Mouse (Mus musculus): Measurements from ENCODE around the gene C1ql2. TPM values are rescaled to one million over a fixed set of nuclear protein-coding genes. Genes with fewer than 3 reads are reported as not detected.

The C1ql2 gene
- polyA plus RNA-seq (2015; fragmentation: Nextera tagmentation; extraction: Ambion mirVana), result 17.9 and 21.7 TPM in 2 replicates

DNA sequence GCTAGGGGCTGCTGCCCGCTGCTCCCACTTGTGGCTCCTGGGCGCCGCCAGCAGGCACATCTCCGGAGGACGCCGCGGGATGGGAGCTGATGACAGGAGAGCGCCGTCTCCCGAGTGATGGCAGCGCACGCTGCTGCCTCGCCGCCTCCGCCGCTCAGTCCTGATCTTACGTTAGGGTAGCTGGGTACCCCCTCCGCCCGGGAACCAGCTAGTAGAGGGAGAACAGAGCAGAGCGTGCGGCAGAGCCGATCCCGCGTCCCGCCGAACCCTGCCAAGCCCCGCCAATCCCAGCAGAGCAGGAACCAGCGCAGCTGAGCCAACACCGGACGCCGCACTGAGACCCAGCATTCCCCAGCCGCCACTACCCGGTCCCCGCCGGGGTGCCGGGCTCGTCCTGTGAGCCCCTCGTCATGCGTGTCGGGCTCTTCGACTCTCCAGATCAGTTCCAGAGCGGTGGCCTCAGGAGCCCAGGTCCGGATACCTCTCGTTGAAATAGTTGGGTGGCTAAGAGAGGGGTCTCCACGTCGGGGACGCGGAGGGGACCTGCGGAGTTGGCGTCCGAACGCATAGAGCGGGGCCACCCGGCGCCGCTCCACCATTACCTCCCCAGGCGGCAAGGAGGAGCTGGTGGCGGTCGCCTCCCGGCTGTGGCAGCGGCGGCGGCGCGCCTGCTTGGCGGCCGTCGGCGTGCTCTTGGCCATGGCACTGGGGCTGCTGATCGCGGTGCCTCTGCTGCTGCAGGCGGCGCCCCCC lies at the start of gene C1ql2:
C1ql2 (plus strand) TSS at position 164 of the 753 bp plus-strand sequence.
- peak within 1 kb of the TSS; percentile 63 for H3K4me2 ChIP-seq
- no peaks in the 10 kb centered on the region for H3K9me3 ChIP-seq
- H3K27me3 ChIP-seq (replicated peaks), result peaks cover 75% of the 10 kb centered on the region
- peak within 1 kb of the TSS; percentile 40 for H3K4me3 ChIP-seq
- under 1% methylated on average over 73 of the region's 73 CpGs for WGBS
- H3K27ac ChIP-seq, result no peak within 1 kb of the TSS
- peak within 1 kb of the TSS; percentile 12; the same call in 1 of the 2 replicates for H3K9ac ChIP-seq
- H3K4me1 ChIP-seq, result peaks cover 28% of the 10 kb centered on the region
- ATAC-seq (replicated peaks), result peak; percentile 81
- H3K36me3 ChIP-seq (replicated peaks), result no peaks in the 10 kb centered on the region

DNA sequence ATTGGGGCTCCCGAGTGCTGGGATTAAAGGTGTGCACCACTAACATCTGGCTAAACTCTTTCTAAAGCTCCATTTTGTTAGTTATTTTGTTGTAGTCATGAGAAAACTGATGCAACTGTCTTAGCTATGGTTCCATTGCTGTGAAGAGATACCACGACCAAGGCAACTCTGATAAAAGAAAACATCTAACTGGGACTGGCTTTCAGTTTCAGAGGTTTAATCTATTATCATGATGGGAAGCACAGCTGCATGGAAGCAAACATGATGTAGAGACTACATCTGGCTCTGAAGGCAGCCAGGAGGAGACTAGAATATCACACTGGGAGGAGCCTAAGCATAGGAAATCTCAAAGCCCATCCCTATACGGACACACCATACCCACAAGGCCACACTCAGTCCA lies 48.7 kb upstream of the C1ql2 start:
- WGBS, result 85% methylated on average over 3 of the region's 3 CpGs
- H3K9me3 ChIP-seq, result no peaks in the 10 kb centered on the region
- H3K4me3 ChIP-seq, result no peak overlapping the region
- no peaks in the 10 kb centered on the region for H3K36me3 ChIP-seq (replicated peaks)
- no peaks in the 10 kb centered on the region for H3K27me3 ChIP-seq (replicated peaks)
- H3K9ac ChIP-seq, result no peak overlapping the region
- no peak overlapping the region for H3K27ac ChIP-seq
- H3K4me1 ChIP-seq, result no peaks in the 10 kb centered on the region
- no peak overlapping the region for H3K4me2 ChIP-seq
- no peak for ATAC-seq (replicated peaks)

DNA sequence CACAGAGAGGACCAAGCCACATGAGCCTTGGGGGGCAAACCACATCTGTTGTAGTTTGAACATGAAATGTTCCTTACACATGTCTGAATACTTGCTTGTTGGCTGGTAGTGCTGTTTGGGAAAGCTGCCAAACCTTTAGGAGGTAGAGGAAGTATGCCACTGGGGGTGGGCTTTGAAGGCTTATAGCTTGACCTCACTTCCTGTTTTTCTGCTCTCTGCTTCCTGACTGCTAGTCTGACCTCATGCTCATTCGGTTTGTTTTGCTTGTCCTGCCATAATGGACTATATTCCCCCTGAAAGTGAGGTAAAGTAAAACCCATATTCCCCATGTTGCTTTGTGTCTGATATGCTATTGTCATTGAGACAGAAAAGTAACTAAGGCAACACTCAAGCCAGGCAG lies 46.6 kb upstream of the C1ql2 start:
- Histone ChIP-seq H3K9me3 (no peaks in the 10 kb centered on the region), H3K9ac (no peak overlapping the region), H3K4me3 (no peak overlapping the region), H3K36me3 (replicated peaks) (no peaks in the 10 kb centered on the region), H3K27me3 (replicated peaks) (no peaks in the 10 kb centered on the region), H3K27ac (no peak overlapping the region), H3K4me2 (no peak overlapping the region), H3K4me1 (no peaks in the 10 kb centered on the region)
- WGBS, result 70% methylated on average over 1 of the region's 1 CpGs
- no peak for ATAC-seq (replicated peaks)

- WGBS, result 96% methylated on average over 2 of the region's 2 CpGs
- Histone ChIP-seq H3K27me3 (replicated peaks) (no peaks in the 10 kb centered on the region), H3K4me1 (no peaks in the 10 kb centered on the region), H3K4me2 (no peak overlapping the region), H3K9me3 (no peaks in the 10 kb centered on the region), H3K36me3 (replicated peaks) (no peaks in the 10 kb centered on the region), H3K4me3 (no peak overlapping the region), H3K27ac (no peak overlapping the region), H3K9ac (no peak overlapping the region)
- no peak for ATAC-seq (replicated peaks)
Measured at GRCm38 (mm10) chr1:120296936-120297335, 43.4 kb upstream of the C1ql2 start.

- Histone ChIP-seq H3K36me3 (replicated peaks) (no peaks in the 10 kb centered on the region), H3K4me2 (no peak overlapping the region), H3K27me3 (replicated peaks) (no peaks in the 10 kb centered on the region), H3K27ac (no peak overlapping the region), H3K4me1 (no peaks in the 10 kb centered on the region), H3K9ac (no peak overlapping the region), H3K4me3 (no peak overlapping the region), H3K9me3 (no peaks in the 10 kb centered on the region)
- WGBS, result 67% methylated on average over 2 of the region's 2 CpGs
- ATAC-seq (replicated peaks), result no peak
Measured at GRCm38 (mm10) chr1:120305801-120306200, 34.6 kb upstream of the C1ql2 start.

- Histone ChIP-seq H3K27ac (no peak overlapping the region), H3K36me3 (replicated peaks) (no peaks in the 10 kb centered on the region), H3K4me1 (no peaks in the 10 kb centered on the region), H3K9ac (no peak overlapping the region), H3K4me2 (no peak overlapping the region), H3K4me3 (no peak overlapping the region), H3K27me3 (replicated peaks) (no peaks in the 10 kb centered on the region), H3K9me3 (no peaks in the 10 kb centered on the region)
- WGBS, result 61% methylated on average over 16 of the region's 16 CpGs
- peak; percentile 55 for ATAC-seq (replicated peaks)
Measured at GRCm38 (mm10) chr1:120321270-120322021, 18.9 kb upstream of the C1ql2 start.

- no peak overlapping the region for H3K4me3 ChIP-seq
- ATAC-seq (replicated peaks), result no peak
- H3K4me2 ChIP-seq, result no peak overlapping the region
- H3K27ac ChIP-seq, result no peak overlapping the region
- H3K36me3 ChIP-seq (replicated peaks), result no peaks in the 10 kb centered on the region
- no peak overlapping the region for H3K9ac ChIP-seq
- H3K27me3 ChIP-seq (replicated peaks), result no peaks in the 10 kb centered on the region
- H3K9me3 ChIP-seq, result no peaks in the 10 kb centered on the region
- H3K4me1 ChIP-seq, result no peaks in the 10 kb centered on the region
- 94% methylated on average over 5 of the region's 5 CpGs for WGBS
Measured at GRCm38 (mm10) chr1:120323131-120323561, 17.2 kb upstream of the C1ql2 start.

- WGBS, result 17% methylated on average over 6 of the region's 6 CpGs
- Histone ChIP-seq H3K27me3 (replicated peaks) (no peaks in the 10 kb centered on the region), H3K4me3 (no peak overlapping the region), H3K4me2 (no peak overlapping the region), H3K9me3 (no peaks in the 10 kb centered on the region), H3K36me3 (replicated peaks) (no peaks in the 10 kb centered on the region), H3K4me1 (no peaks in the 10 kb centered on the region), H3K9ac (no peak overlapping the region), H3K27ac (no peak overlapping the region)
- ATAC-seq (replicated peaks), result no peak
Measured at GRCm38 (mm10) chr1:120327714-120328113, 12.7 kb upstream of the C1ql2 start.

DNA sequence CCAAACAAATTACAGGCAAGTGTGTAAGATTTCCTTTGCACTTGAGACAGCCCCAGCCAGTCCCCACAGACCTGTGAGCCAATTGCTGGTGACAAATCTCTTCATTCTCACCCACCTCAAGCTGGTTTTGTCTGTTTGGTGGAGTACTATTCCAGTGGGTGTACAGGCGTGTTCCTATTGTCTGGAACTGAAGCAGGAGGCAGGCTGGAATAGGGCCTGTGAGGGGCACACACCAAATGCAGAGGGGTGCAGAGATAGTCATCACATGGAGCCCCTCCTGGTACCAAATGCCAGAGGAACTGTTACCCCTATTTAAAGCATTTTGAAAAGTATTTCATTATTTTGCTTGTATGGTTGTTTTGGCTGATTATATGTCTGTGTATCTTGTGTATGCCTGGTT lies 12.2 kb upstream of the C1ql2 start:
- Histone ChIP-seq H3K9me3 (no peaks in the 10 kb centered on the region), H3K27me3 (replicated peaks) (no peaks in the 10 kb centered on the region), H3K4me3 (no peak overlapping the region), H3K36me3 (replicated peaks) (no peaks in the 10 kb centered on the region), H3K27ac (no peak overlapping the region), H3K4me1 (no peaks in the 10 kb centered on the region), H3K4me2 (no peak overlapping the region), H3K9ac (no peak overlapping the region)
- 50% methylated on average over 1 of the region's 1 CpGs for WGBS
- ATAC-seq (replicated peaks), result no peak; the same call in 1 of the 2 replicates

GRCm38 (mm10) chr1:120331841-120332240 lies 8.5 kb upstream of the C1ql2 start:
- Histone ChIP-seq H3K4me1 (no peaks in the 10 kb centered on the region), H3K36me3 (replicated peaks) (no peaks in the 10 kb centered on the region), H3K9me3 (no peaks in the 10 kb centered on the region), H3K4me3 (no peak overlapping the region), H3K27me3 (replicated peaks) (peaks cover 8% of the 10 kb centered on the region; the same call in 1 of the 2 replicates), H3K9ac (no peak overlapping the region), H3K4me2 (no peak overlapping the region), H3K27ac (no peak overlapping the region)
- no peak for ATAC-seq (replicated peaks)
- WGBS, result 40% methylated on average over 6 of the region's 6 CpGs

- Histone ChIP-seq H3K4me1 (peaks cover 28% of the 10 kb centered on the region), H3K9me3 (no peaks in the 10 kb centered on the region), H3K4me3 (no peak overlapping the region), H3K9ac (no peak overlapping the region), H3K36me3 (replicated peaks) (no peaks in the 10 kb centered on the region), H3K27ac (no peak overlapping the region), H3K27me3 (replicated peaks) (peaks cover 63% of the 10 kb centered on the region), H3K4me2 (no peak overlapping the region)
- WGBS, result 33% methylated on average over 7 of the region's 7 CpGs
- ATAC-seq (replicated peaks), result no peak
Measured at GRCm38 (mm10) chr1:120337970-120338369, 2.4 kb upstream of the C1ql2 start.

DNA sequence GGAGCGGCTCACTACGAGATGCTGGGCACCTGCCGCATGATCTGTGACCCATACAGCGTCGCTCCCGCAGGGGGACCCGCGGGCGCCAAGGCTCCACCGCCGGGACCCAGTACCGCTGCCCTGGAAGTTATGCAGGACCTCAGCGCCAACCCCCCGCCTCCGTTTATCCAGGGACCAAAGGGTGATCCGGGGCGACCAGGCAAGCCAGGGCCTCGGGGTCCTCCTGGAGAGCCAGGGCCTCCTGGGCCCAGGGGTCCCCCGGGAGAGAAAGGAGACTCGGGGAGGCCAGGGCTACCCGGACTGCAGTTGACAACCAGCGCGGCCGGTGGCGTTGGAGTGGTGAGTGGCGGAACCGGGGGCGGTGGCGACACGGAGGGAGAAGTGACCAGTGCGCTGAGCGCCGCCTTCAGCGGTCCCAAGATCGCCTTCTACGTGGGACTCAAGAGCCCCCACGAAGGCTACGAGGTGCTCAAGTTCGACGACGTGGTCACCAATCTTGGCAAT lies 842 bp downstream of the C1ql2 start:
- Histone ChIP-seq H3K9ac (no peak overlapping the region), H3K27ac (no peak overlapping the region), H3K4me3 (peak overlapping the region; percentile 40), H3K4me2 (peak overlapping the region; percentile 63), H3K9me3 (no peaks in the 10 kb centered on the region), H3K36me3 (replicated peaks) (no peaks in the 10 kb centered on the region), H3K4me1 (peaks cover 28% of the 10 kb centered on the region), H3K27me3 (replicated peaks) (peaks cover 72% of the 10 kb centered on the region)
- WGBS, result under 1% methylated on average over 41 of the region's 41 CpGs
- peak; percentile 10; the same call in 1 of the 2 replicates for ATAC-seq (replicated peaks)

Measured in midbrain, embryonic 15.5 days (tissue).